Mouse (Mus musculus) stomach, postnatal 0 days (tissue): Measurements from ENCODE around the gene Phrf1. TPM values are rescaled to one million over a fixed set of nuclear protein-coding genes. Genes with fewer than 3 reads are reported as not detected.
A peak's percentile ranks its signal among the peaks of the same experiment; 100 is the strongest.

ENCODE experiments used
- ATAC-seq: fragments of 200-750 bp; cut with Nextera tagmentation; 2 replicates; pipeline ENCODE4 v1.8.0; 2017; ENCODE audit not compliant: low FRiP score, low TSS enrichment
- DNase-seq: peaks from one replicate; pipeline ENCODE4 v3.0.0-alpha.2; 2016; ENCODE audit warnings: low spot score
- H3K27ac ChIP-seq: fragments of 300-500 bp; sonication (generic); replicated peaks from 2 replicates; pipeline ENCODE4 v1.5.1; 2014; ENCODE audit warnings: mild to moderate bottlenecking, control low read depth
- H3K27me3 ChIP-seq: fragments of 300-500 bp; sonication (generic); 2 replicates; pipeline ENCODE4 v1.6.1; 2014; ENCODE audit warnings: low read length; ENCODE audit not compliant: control insufficient read depth, insufficient read depth
- H3K36me3 ChIP-seq: fragments of 300-500 bp; sonication (generic); 2 replicates; pipeline ENCODE4 v1.6.1; 2014; ENCODE audit warnings: low read length, mixed read lengths; ENCODE audit not compliant: control insufficient read depth, insufficient read depth
- H3K4me1 ChIP-seq: fragments of 300-500 bp; sonication (generic); replicated peaks from 2 replicates; pipeline ENCODE4 v1.6.1; 2014; ENCODE audit warnings: antibody characterized with exemption; ENCODE audit not compliant: control insufficient read depth, insufficient read depth
- H3K4me2 ChIP-seq: fragments of 300-500 bp; sonication (generic); replicated peaks from 2 replicates; pipeline ENCODE4 v1.6.1; 2014; ENCODE audit warnings: low read depth, mild to moderate bottlenecking, control low read depth, moderate library complexity
- H3K4me3 ChIP-seq: fragments of 300-500 bp; sonication (generic); 2 replicates; pipeline ENCODE4 v1.5.1; 2014; ENCODE audit warnings: low read depth, low read length, control low read depth
- H3K9ac ChIP-seq: fragments of 300-500 bp; sonication (generic); 2 replicates; pipeline ENCODE4 v1.6.1; 2014; ENCODE audit warnings: mild to moderate bottlenecking, low read length, control low read depth, mixed read lengths
- H3K9me3 ChIP-seq: fragments of 300-500 bp; sonication (generic); 2 replicates; pipeline ENCODE4 v1.6.1; 2016; ENCODE audit warnings: low read length; ENCODE audit not compliant: control insufficient read depth
- CTCF ChIP-seq: IDR thresholded peaks from 2 replicates; pipeline ENCODE4 v1.5.1; 2016; ENCODE audit warnings: antibody characterized with exemption, low read depth, mild to moderate bottlenecking, moderate library complexity
- EP300 ChIP-seq: optimal IDR thresholded peaks from 2 replicates; pipeline ENCODE3; 2016; ENCODE audit warnings: antibody characterized with exemption
- WGBS: fragments of 180-500 bp; shearing (Covaris S2); extraction: QIAGEN DNeasy Blood & Tissue Kit; methylation state at CpG from one replicate; pipeline ENCODE4 v1.1.7; 2014; 5-methylcytosine and 5-hydroxymethylcytosine counted together
- polyA plus RNA-seq: library from polyadenylated mRNA; unstranded; fragments of >200 nt; fragmentation: Nextera tagmentation; extraction: Ambion mirVana; gene quantifications from 2 replicates; pipeline ENCODE4 v1.2.1, GENCODE M21; 2015

The Phrf1 gene
- polyA plus RNA-seq, 1 experiment from 2014 or later = 19.1 TPM

DNA sequence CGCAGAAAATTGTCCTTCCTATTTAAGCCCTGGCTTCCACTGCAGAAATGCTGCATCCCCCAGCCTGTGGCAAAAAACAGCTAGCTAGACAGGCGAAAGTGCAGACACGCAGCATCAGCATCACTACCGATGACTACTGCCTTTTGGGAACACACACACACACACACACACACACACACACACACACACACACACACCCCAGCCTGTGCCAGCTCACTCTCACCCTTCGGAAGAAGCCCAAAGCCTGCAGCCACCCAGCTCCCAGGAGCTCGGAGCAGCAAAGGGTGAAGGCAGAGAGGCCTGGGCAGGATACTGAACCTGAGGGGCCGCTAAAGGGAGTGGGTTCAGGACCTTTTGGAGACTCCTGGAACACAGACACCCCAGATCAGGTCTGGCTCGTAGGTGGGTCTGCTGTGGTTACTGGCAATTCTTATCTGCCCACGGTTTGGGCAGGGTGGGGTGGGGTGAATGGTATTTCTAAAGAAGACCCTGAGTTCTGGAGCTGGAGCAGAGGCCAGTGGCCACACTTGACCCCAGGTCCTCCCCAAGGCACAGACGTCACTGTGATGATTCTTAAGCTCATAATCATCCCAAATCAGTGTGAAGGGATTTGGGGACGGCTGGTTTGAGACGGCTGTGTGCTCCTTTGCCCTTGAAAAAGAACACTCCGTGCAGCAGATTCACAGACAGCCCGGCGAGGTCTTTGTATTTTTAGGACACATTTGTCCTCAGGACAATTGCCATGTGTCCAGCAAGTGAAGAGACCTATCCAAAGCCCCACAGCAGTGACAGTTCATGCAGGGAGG lies 64.2 kb downstream of the Phrf1 start:
- 64% methylated on average over 14 of the region's 15 CpGs for WGBS
- H3K4me2 ChIP-seq = no peak overlapping the region
- DNase-seq = no peak
- ATAC-seq = no peak
- peaks cover 9% of the 10 kb centered on the region; the same call in 1 of the 2 replicates for H3K27me3 ChIP-seq
- H3K9me3 ChIP-seq = no peaks in the 10 kb centered on the region
- H3K4me3 ChIP-seq = no peak overlapping the region
- no peak overlapping the region for H3K27ac ChIP-seq
- H3K36me3 ChIP-seq = no peaks in the 10 kb centered on the region
- TF ChIP-seq EP300 (no peak), CTCF (no peak)
- no peak overlapping the region for H3K9ac ChIP-seq
- H3K4me1 ChIP-seq = no peaks in the 10 kb centered on the region

DNA sequence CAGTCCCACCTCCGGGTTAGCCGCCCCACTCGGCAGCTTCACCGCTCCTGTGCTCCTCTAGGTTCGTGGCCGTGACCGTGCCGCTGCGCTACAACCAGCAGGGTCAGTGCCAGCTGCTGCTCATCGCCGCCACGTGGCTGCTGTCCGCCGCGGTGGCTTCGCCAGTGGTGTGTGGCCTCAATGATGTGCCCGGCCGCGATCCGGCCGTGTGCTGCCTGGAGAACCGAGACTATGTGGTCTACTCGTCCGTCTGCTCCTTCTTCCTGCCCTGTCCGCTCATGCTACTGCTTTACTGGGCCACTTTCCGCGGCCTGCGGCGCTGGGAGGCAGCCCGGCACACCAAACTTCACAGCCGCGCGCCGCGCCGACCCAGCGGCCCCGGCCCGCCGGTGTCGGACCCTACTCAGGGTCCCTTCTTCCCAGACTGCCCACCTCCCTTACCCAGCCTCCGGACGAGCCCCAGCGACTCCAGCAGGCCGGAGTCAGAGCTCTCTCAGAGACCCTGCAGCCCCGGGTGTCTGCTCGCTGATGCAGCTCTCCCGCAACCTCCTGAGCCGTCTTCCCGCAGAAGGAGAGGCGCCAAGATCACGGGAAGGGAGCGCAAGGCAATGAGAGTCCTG lies 65.4 kb downstream of the Phrf1 start:
- Histone ChIP-seq H3K9me3 (no peaks in the 10 kb centered on the region), H3K4me2 (peak overlapping the region; percentile 58), H3K4me1 (no peaks in the 10 kb centered on the region), H3K27ac (no peak overlapping the region), H3K27me3 (peaks cover 9% of the 10 kb centered on the region; the same call in 1 of the 2 replicates), H3K36me3 (no peaks in the 10 kb centered on the region), H3K9ac (peak overlapping the region; percentile 43; the same call in 1 of the 2 replicates), H3K4me3 (peak overlapping the region; percentile 36)
- TF ChIP-seq CTCF (peak; percentile 24; the same call in 1 of the 2 replicates), EP300 (no peak)
- peak; percentile 25; the same call in 1 of the 2 replicates for ATAC-seq
- peak; percentile 46 for DNase-seq
- WGBS = 1% methylated on average over 51 of the region's 53 CpGs

DNA sequence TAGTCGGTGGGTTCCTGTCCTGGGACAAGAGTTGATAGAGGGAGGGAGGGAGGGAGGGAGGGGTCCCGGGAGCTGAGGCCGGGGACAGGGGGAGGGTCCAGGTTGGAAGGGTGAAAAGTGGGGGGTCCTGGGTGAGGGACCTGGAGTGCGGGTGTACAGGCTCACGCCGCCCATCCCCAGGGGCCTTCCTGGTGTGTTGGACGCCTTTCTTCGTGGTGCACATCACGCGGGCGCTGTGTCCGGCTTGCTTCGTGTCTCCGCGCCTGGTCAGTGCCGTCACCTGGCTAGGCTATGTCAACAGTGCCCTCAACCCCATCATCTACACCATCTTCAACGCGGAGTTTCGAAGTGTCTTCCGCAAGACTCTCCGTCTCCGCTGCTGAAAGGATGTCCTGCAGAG lies 65.9 kb downstream of the Phrf1 start:
- H3K4me3 ChIP-seq = peak overlapping the region; percentile 36
- no peaks in the 10 kb centered on the region for H3K4me1 ChIP-seq
- TF ChIP-seq CTCF = no peak
- H3K36me3 ChIP-seq = no peaks in the 10 kb centered on the region
- DNase-seq (no peak), ATAC-seq (no peak)
- no peak overlapping the region for H3K27ac ChIP-seq
- WGBS = 14% methylated on average over 22 of the region's 22 CpGs
- H3K9ac ChIP-seq = no peak overlapping the region
- H3K4me2 ChIP-seq = peak overlapping the region; percentile 58
- no peaks in the 10 kb centered on the region for H3K9me3 ChIP-seq
- peaks cover 9% of the 10 kb centered on the region; the same call in 1 of the 2 replicates for H3K27me3 ChIP-seq

DNA sequence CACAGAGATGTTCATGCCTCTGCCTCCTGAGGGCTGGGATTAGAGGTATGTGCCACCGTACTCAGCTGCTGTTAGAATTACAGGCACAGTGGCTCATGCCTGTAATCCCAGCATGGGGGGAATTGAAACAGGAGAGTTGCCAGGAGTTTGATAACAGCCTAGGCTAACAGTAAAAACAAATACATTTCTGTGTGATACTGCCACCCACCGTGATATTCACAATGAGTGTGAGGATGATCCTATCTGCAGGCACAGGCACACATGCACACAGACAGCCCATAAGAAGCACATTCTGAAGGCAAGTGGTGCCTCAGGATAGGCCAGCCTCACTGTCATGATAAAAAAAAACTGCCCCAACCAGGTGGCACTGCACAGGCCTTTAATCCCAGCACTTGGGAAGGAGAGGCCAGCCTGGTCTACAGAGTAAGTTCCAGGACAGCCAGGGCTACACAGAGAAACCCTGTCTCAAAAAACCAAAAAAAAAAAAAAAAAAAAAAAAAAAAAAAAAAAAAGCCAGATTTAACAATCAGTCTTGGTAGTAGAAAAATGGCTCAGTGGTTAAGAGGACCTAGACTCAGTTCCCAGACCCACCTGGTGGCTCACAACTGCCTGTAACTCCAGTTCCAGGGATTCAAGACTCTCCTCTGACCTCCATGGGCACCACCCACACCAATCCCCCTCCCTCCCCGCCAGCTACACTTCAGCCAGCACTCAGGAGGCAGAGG lies 69.5 kb downstream of the Phrf1 start:
- ATAC-seq = no peak
- WGBS = 73% methylated on average over 3 of the region's 3 CpGs

DNA sequence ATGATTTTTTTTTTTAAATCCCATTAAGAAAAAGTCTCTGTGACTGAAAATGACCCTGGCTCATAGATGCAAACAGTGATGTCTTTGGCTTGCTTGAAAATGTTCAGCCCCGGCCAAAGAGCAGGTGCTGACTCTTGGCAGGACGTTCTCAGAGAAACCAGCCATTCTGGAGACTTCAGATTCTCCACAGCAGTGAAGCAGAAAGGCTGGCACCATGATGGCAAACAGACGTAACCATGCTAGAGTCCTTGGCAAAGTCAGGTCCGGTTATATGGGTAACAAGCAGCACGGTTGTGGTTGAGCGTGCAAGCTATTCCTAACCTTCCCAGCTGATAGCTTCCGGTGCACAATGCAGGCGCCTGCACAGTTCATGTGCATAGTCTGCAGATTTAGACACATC lies 70.6 kb downstream of the Phrf1 start:
- Histone ChIP-seq H3K9ac (no peak overlapping the region), H3K27ac (no peak overlapping the region), H3K9me3 (no peaks in the 10 kb centered on the region), H3K4me3 (no peak overlapping the region), H3K27me3 (peaks cover 4% of the 10 kb centered on the region; the same call in 1 of the 2 replicates), H3K4me1 (no peaks in the 10 kb centered on the region), H3K4me2 (no peak overlapping the region), H3K36me3 (peaks cover 19% of the 10 kb centered on the region; the same call in 1 of the 2 replicates)
- 92% methylated on average over 8 of the region's 8 CpGs for WGBS
- ATAC-seq (no peak), DNase-seq (no peak)
- TF ChIP-seq EP300 (no peak), CTCF (no peak)

More for the DNA sequence above, 69.5 kb downstream of the Phrf1 start:
- no peaks in the 10 kb centered on the region for H3K4me1 ChIP-seq
- no peak overlapping the region for H3K4me2 ChIP-seq
- no peak overlapping the region for H3K4me3 ChIP-seq
- H3K27ac ChIP-seq = no peak overlapping the region
- H3K36me3 ChIP-seq = peaks cover 15% of the 10 kb centered on the region; the same call in 1 of the 2 replicates
- no peak for TF ChIP-seq CTCF
- TF ChIP-seq EP300 = no peak
- DNase-seq = no peak
- no peaks in the 10 kb centered on the region for H3K9me3 ChIP-seq
- H3K27me3 ChIP-seq = peaks cover 6% of the 10 kb centered on the region; the same call in 1 of the 2 replicates
- no peak overlapping the region for H3K9ac ChIP-seq
